20 mouse cellular contexts compared by ENCODE assay signal in the genomic region with DNA sequence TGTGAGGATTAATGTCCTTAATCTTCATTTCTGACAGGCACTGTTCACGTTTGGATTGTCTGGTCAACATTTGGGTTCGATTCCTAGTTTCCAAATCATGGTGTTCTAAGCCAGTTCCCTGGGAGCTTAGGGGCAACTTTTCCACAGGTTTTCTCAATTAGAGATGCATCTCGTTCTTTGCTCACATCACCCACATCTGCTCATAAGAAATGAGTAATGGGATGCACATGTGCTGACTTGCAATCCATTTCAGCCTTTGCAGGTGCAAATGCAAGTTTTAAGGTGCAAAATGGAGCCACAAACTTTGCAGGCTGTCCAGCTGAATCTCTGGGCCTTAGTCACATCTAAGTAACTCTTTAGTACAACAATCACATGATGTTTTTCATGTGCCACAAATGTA.
A peak's percentile ranks its signal among the peaks of the same experiment; 100 is the strongest.
DNase-seq lines count a peak whose midpoint lies in the region.
"Had no signal": no experiment of that assay in that cellular context is flagged by ENCODE, and none has a peak within 500 bp of the region (broad histone marks: within the 10 kb centered on the region; RNA-seq: fewer than 3 reads in every experiment).

No protein-coding gene starts in this region.

- no peaks in the 10 kb centered on the region for H3K9me3 ChIP-seq in embryonic facial prominence, embryonic 10.5 days
- H3K9me3 ChIP-seq: embryonic facial prominence, embryonic 12.5 days; forebrain, embryonic 12.5 days; heart, embryonic 13.5 days; hindbrain, embryonic 13.5 days; intestine, embryonic 15.5 days had no signal

- no peaks in the 10 kb centered on the region for H3K36me3 ChIP-seq in embryonic facial prominence, embryonic 10.5 days (replicated peaks)
- H3K36me3 ChIP-seq: embryonic facial prominence, embryonic 12.5 days; forebrain, embryonic 12.5 days; heart, embryonic 13.5 days; hindbrain, embryonic 13.5 days; intestine, embryonic 15.5 days had no signal

- DNase-seq in embryo, embryonic 10.5 days (ENCODE audit: low spot score), result peak; percentile 17
- peak; percentile 14 for DNase-seq in embryonic facial prominence, embryonic 10.5 days (ENCODE audit: low spot score)
- peak; percentile 70 for DNase-seq in hindlimb bud, embryonic 11.5 days (ENCODE audit: extremely low spot score, low read depth, low spot score)
- DNase-seq in mesoderm, embryonic 11.5 days (ENCODE audit: low read depth, low spot score), result peak; percentile 32
- DNase-seq in adrenal gland, adult 2 months, result no peak
- DNase-seq in frontal cortex, postnatal 10 days (ENCODE audit: low spot score in 2 of 2), result no peak
- DNase-seq in left cerebral cortex, postnatal 36 days (ENCODE audit: low spot score in 2 of 2), result no peak
- DNase-seq: adrenal gland, postnatal 14 days; cerebellum, adult 11-12 months; cerebellum, adult 9-10 months; cerebellum, postnatal 36 days; gastrocnemius, postnatal 36 days; heart, adult 11 months; heart, postnatal 36 days had no signal

- H3K27me3 ChIP-seq in embryonic facial prominence, embryonic 10.5 days (replicated peaks; ENCODE audit: low read depth, poor library complexity, severe bottlenecking), result no peaks in the 10 kb centered on the region
- H3K27me3 ChIP-seq: embryonic facial prominence, embryonic 12.5 days; forebrain, embryonic 12.5 days; heart, embryonic 13.5 days; hindbrain, embryonic 13.5 days; intestine, embryonic 15.5 days had no signal

- H3K4me3 ChIP-seq in embryonic facial prominence, embryonic 10.5 days, result no peak overlapping the region
- H3K4me3 ChIP-seq: embryonic facial prominence, embryonic 12.5 days; forebrain, embryonic 12.5 days; heart, embryonic 13.5 days; hindbrain, embryonic 13.5 days; intestine, embryonic 15.5 days had no signal

- WGBS in embryonic facial prominence, embryonic 10.5 days, result 51% methylated on average over 3 of the region's 3 CpGs

- no peaks in the 10 kb centered on the region for H3K4me1 ChIP-seq in embryonic facial prominence, embryonic 10.5 days
- H3K4me1 ChIP-seq: embryonic facial prominence, embryonic 12.5 days; forebrain, embryonic 12.5 days; heart, embryonic 13.5 days; hindbrain, embryonic 13.5 days; intestine, embryonic 15.5 days had no signal

- no peak overlapping the region for H3K27ac ChIP-seq in embryonic facial prominence, embryonic 10.5 days (replicated peaks)
- H3K27ac ChIP-seq: embryonic facial prominence, embryonic 12.5 days; forebrain, embryonic 12.5 days; heart, embryonic 13.5 days; hindbrain, embryonic 13.5 days; hindbrain, postnatal 0 days; intestine, embryonic 15.5 days had no signal

- intact Hi-C loops in left cerebral cortex, postnatal 36 days (cut with DNase I), result no loop called here

Comparison
In these comparisons a context has a peak if more than half of its experiments do, and no peak if none do; other contexts are left out.
1. DNase-seq: peak in embryo, embryonic 10.5 days (single experiment), embryonic facial prominence, embryonic 10.5 days (single experiment), hindlimb bud, embryonic 11.5 days (single experiment) and mesoderm, embryonic 11.5 days (single experiment); none in adrenal gland, adult 2 months (single experiment), frontal cortex, postnatal 10 days (0 of 2) and left cerebral cortex, postnatal 36 days (0 of 2).